Mouse (Mus musculus): ENCODE results near the gene Nhlrc4. TPM values are rescaled to one million over a fixed set of nuclear protein-coding genes. Genes with fewer than 3 reads are reported as not detected.
A peak's percentile ranks its signal among the peaks of the same experiment; 100 is the strongest.

Gene Nhlrc4
- polyA plus RNA-seq, 1 experiment from 2014 or later = not detected

GRCm38 (mm10) chr17:25970954-25971707, 26.4 kb upstream of the Nhlrc4 start:
- ATAC-seq (ENCODE audit: low FRiP score) = no peak
- Histone ChIP-seq H3K4me1 (replicated peaks) (peaks cover 10% of the 10 kb centered on the region; the same call in 1 of the 2 replicates), H3K4me2 (no peak overlapping the region), H3K4me3 (no peak overlapping the region), H3K27ac (no peak overlapping the region), H3K9ac (no peak overlapping the region), H3K27me3 (no peaks in the 10 kb centered on the region), H3K9me3 (no peaks in the 10 kb centered on the region), H3K36me3 (peaks cover 6% of the 10 kb centered on the region; the same call in 1 of the 2 replicates)
- WGBS = 87% methylated on average over 4 of the region's 4 CpGs

DNA sequence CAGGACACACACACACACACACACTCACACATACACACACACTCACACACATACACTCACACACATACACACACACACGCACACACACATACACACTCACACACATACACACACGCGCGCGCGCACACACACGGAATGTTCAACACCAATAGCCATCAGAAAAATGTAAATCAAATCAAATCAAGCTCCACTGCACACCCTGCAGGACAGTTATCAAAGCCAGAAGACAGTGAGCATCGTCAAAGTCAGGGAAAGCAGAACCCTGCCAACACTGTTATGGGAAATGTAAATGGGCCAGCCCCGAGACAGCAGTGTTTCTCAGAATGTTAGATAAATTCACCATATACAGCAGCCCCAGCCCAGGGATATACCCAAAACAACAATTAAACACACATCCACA, 25.7 kb upstream of the Nhlrc4 start:
- H3K27me3 ChIP-seq = no peaks in the 10 kb centered on the region
- no peak for ATAC-seq (ENCODE audit: low FRiP score)
- WGBS = 89% methylated on average over 9 of the region's 9 CpGs
- no peak overlapping the region for H3K27ac ChIP-seq
- no peak overlapping the region for H3K9ac ChIP-seq
- no peak overlapping the region for H3K4me3 ChIP-seq
- peaks cover 6% of the 10 kb centered on the region; the same call in 1 of the 2 replicates for H3K36me3 ChIP-seq
- peaks cover 10% of the 10 kb centered on the region; the same call in 1 of the 2 replicates for H3K4me1 ChIP-seq (replicated peaks)
- no peaks in the 10 kb centered on the region for H3K9me3 ChIP-seq
- H3K4me2 ChIP-seq = no peak overlapping the region

- ATAC-seq (ENCODE audit: low FRiP score) = no peak
- Histone ChIP-seq H3K27ac (no peak overlapping the region), H3K4me3 (no peak overlapping the region), H3K4me1 (replicated peaks) (peaks cover 18% of the 10 kb centered on the region; the same call in 1 of the 2 replicates), H3K9ac (no peak overlapping the region), H3K36me3 (peaks cover 23% of the 10 kb centered on the region), H3K27me3 (no peaks in the 10 kb centered on the region), H3K9me3 (no peaks in the 10 kb centered on the region), H3K4me2 (no peak overlapping the region)
- WGBS = 86% methylated on average over 1 of the region's 1 CpGs
These were observed 23.4 kb upstream of the Nhlrc4 start for GRCm38 (mm10) chr17:25968176-25968575.

DNA sequence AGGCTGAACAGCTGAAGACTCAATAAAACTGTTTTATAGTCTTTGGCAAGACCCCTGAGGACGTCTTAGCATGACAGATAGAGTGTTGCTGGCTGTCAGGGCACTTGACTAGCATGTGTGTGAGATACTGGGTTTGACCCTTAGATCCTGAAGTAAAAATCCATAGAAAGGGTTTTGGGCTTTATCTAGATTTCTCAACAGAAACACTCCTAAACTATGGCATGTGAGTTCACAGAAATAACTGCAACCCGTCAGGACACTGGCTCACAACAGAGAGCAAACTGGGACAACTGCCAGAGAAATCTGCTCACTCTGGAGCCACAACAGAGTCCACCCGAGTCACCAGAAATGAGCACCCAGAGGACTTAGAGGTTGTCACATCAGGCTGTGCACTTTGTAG, 22.9 kb upstream of the Nhlrc4 start:
- no peak overlapping the region for H3K9ac ChIP-seq
- no peak overlapping the region for H3K27ac ChIP-seq
- 70% methylated on average over 3 of the region's 3 CpGs for WGBS
- ATAC-seq (ENCODE audit: low FRiP score) = no peak
- H3K27me3 ChIP-seq = no peaks in the 10 kb centered on the region
- H3K4me2 ChIP-seq = no peak overlapping the region
- H3K4me1 ChIP-seq (replicated peaks) = peaks cover 18% of the 10 kb centered on the region; the same call in 1 of the 2 replicates
- peaks cover 28% of the 10 kb centered on the region for H3K36me3 ChIP-seq
- H3K4me3 ChIP-seq = no peak overlapping the region
- H3K9me3 ChIP-seq = no peaks in the 10 kb centered on the region

DNA sequence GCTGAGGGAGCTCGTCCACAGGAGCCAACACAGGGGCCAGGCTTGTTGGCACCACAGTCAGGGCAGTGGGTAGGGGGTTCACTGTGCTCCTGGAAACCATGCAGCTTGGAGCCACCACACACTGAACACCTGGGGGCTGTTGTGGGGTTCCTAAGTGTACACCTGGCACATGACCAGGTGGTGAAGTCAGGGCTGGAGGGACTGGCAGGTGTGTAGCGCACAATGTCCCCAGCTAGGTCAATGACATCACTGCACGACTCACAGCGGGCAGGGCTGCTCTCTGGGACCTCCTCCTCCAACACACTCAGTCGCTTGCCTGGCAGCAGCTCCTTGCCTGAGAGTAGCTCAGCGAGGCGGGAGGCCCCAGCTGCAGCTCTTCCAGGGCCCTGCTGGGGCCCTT, 19.5 kb upstream of the Nhlrc4 start:
- no peak overlapping the region for H3K27ac ChIP-seq
- peaks cover 52% of the 10 kb centered on the region for H3K36me3 ChIP-seq
- H3K9me3 ChIP-seq = no peaks in the 10 kb centered on the region
- H3K9ac ChIP-seq = no peak overlapping the region; the same call in 1 of the 2 replicates
- WGBS = 87% methylated on average over 7 of the region's 7 CpGs
- H3K4me2 ChIP-seq = no peak overlapping the region
- H3K4me1 ChIP-seq (replicated peaks) = peaks cover 18% of the 10 kb centered on the region; the same call in 1 of the 2 replicates
- H3K4me3 ChIP-seq = no peak overlapping the region
- H3K27me3 ChIP-seq = no peaks in the 10 kb centered on the region
- ATAC-seq (ENCODE audit: low FRiP score) = no peak

DNA sequence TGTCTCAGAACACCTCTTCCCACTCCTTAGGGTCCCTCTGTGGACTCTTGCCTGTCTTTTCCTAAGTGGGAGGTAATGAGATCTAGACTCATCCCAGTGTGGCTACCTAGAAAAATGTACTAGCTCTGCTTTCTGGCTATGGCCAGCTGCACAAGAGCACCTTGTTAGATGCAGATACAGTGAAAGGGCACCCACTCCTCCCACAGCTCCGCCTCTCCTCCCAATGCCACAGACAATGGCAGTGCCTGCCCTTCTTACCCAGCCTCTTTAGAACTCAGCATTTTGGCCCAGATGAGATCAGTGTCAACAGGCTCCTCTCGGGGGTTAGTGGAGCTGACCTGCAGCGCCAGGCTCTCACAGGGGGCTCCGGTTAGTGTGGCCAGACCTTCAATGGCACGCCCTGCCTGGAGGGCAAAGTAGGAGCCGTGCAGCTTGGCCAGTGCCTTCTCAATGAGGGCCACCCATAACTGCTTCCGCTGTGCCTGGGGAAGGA, 17.7 kb upstream of the Nhlrc4 start:
- no peak overlapping the region; the same call in 1 of the 2 replicates for H3K9ac ChIP-seq
- H3K36me3 ChIP-seq = peaks cover 69% of the 10 kb centered on the region

GRCm38 (mm10) chr17:25961566-25961965, 16.8 kb upstream of the Nhlrc4 start:
- Histone ChIP-seq H3K36me3 (peaks cover 70% of the 10 kb centered on the region), H3K9ac (no peak overlapping the region), H3K27me3 (no peaks in the 10 kb centered on the region), H3K4me2 (no peak overlapping the region), H3K9me3 (no peaks in the 10 kb centered on the region), H3K4me1 (replicated peaks) (peaks cover 16% of the 10 kb centered on the region; the same call in 1 of the 2 replicates), H3K4me3 (no peak overlapping the region), H3K27ac (no peak overlapping the region)
- ATAC-seq (ENCODE audit: low FRiP score) = no peak
- WGBS = 94% methylated on average over 5 of the region's 5 CpGs

More for the DNA sequence above, 17.7 kb upstream of the Nhlrc4 start:
- Histone ChIP-seq H3K27ac (no peak overlapping the region), H3K4me3 (no peak overlapping the region), H3K27me3 (no peaks in the 10 kb centered on the region), H3K4me1 (replicated peaks) (peaks cover 14% of the 10 kb centered on the region; the same call in 1 of the 2 replicates), H3K9me3 (no peaks in the 10 kb centered on the region), H3K4me2 (no peak overlapping the region)
- ATAC-seq (ENCODE audit: low FRiP score) = no peak
- 93% methylated on average over 7 of the region's 7 CpGs for WGBS

DNA sequence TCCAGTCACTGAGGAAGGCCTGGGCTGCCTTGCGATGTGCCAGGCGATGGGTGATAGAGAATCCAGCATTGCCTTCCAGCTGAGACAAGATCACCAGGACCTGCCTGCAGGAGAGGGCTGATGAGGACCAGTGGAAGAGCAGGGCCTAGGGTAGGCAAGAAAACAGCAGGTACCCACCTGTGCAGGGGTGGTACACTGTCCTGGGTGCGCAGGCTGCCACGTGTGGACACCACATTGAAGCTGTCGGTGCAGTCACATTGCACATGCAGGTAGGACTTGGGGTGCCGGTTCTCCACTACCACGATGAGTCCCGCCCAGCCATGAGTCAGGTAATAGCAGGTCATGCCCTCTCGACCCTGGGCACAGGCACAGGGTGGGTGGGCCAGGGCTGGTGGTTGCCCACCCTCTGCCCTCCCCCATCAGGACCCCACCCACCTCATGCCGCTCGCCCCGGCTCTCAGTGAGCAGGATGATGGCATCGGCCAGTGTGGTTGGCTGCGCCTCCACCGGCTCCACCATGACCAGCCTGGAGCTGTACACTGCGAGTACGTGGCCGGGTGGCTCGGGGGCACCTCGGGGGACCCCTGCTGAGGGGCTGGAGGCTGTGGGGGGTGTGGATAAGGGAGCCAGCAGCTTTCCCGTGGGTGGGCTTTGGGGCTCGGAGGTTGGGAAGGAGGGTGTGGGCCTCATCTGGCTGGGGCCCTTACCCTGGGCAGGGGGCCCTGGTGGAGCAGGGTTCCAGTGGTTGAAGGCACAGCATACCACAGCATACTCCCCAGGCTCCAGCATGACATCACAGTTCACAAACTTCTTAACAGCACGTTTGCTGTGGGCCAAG, 15.1 kb upstream of the Nhlrc4 start:
- Histone ChIP-seq H3K9ac (no peak overlapping the region), H3K4me3 (no peak overlapping the region), H3K36me3 (peaks cover 70% of the 10 kb centered on the region), H3K27me3 (0 out of 2 replicates have a peak, but pooled peaks cover under 1% of the 10 kb centered on the region), H3K27ac (no peak overlapping the region), H3K4me2 (no peak overlapping the region), H3K9me3 (no peaks in the 10 kb centered on the region), H3K4me1 (replicated peaks) (peaks cover 24% of the 10 kb centered on the region; the same call in 1 of the 2 replicates)
- 95% methylated on average over 23 of the region's 23 CpGs for whole genome bisulfite sequencing
- no peak for ATAC-seq (ENCODE audit: low FRiP score)

DNA sequence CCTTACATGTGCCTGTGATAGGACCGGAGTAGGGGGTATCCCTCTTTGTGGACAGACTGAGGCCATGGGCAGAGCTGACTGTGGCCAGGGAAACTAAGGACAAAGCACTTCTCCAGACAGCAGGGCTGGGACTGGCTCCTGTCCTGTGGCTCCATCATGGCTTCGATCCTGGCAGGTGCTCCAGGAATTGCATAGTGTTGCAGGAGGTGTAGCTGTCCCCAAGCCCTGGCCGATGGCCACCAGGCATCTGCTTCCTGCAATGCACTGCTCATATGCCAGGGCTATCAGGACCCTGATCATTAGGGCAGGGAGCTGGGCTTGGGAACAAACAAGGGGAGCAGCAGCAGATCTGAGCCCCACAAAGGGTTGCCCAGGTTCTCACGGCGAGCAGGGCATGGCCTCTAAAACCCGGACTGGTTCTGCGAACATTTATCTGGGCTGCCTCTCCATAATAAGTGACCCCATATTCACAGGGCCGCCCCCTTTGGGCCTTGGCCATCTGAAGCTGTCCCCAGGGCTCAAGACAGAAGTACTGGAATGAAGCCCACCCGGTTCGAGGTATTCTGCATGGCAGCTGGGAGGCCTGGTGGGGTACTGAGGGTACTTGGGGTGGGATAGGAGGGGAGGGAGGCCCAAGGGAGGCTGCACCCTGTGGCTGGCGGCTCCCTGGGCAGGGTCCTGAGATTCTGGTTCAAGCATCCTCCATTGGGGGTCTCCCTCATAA, 14.2 kb upstream of the Nhlrc4 start:
- Histone ChIP-seq H3K36me3 (peaks cover 62% of the 10 kb centered on the region), H3K4me2 (no peak overlapping the region)

DNA sequence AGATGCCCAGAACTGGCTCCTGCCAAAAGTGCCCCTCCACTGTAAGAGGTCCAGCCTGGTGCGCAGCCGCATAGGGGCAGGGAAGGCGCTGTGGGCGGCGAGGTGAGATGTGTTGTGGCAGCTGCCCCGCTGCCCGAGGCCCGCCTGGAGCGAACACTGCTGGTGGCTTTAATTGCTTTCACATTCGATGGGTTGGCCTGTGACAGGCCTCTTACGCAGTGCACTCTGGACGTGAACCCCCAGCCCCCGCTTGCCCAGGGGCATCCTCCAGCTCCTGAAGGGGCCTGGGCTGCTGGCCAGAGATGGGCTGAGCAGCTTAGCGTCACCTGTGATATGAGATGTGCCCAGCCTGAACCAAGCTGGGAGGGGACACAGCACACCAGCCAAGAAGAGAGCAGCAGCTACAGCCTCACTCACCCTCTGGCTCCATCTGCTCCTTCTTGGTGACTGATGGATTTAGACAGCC, 12.9 kb upstream of the Nhlrc4 start:
- H3K27ac ChIP-seq = peak overlapping the region; percentile 52

More for the DNA sequence above, 14.2 kb upstream of the Nhlrc4 start:
- no peak overlapping the region for H3K4me3 ChIP-seq
- H3K27ac ChIP-seq = 0 out of 2 replicates have a peak overlapping the region, but pooled peaks have one; percentile 19
- WGBS = 94% methylated on average over 11 of the region's 11 CpGs
- H3K9me3 ChIP-seq = no peaks in the 10 kb centered on the region
- H3K9ac ChIP-seq = no peak overlapping the region
- peaks cover 16% of the 10 kb centered on the region; the same call in 1 of the 2 replicates for H3K4me1 ChIP-seq (replicated peaks)
- no peak for ATAC-seq (ENCODE audit: low FRiP score)
- H3K27me3 ChIP-seq = peaks cover 7% of the 10 kb centered on the region

GRCm38 (mm10) chr17:25956631-25957030, 11.9 kb upstream of the Nhlrc4 start:
- WGBS = 73% methylated on average over 7 of the region's 7 CpGs
- no peak overlapping the region for H3K27ac ChIP-seq

More for the DNA sequence above, 12.9 kb upstream of the Nhlrc4 start:
- Histone ChIP-seq H3K4me1 (replicated peaks) (peaks cover 16% of the 10 kb centered on the region; the same call in 1 of the 2 replicates), H3K9ac (no peak overlapping the region), H3K27me3 (peaks cover 20% of the 10 kb centered on the region), H3K9me3 (no peaks in the 10 kb centered on the region), H3K36me3 (peaks cover 48% of the 10 kb centered on the region), H3K4me3 (no peak overlapping the region), H3K4me2 (no peak overlapping the region)
- ATAC-seq (ENCODE audit: low FRiP score) = no peak
- WGBS = 83% methylated on average over 14 of the region's 14 CpGs

More at GRCm38 (mm10) chr17:25956631-25957030, 11.9 kb upstream of the Nhlrc4 start:
- Histone ChIP-seq H3K27me3 (peaks cover 30% of the 10 kb centered on the region), H3K4me1 (replicated peaks) (peaks cover 23% of the 10 kb centered on the region), H3K9me3 (no peaks in the 10 kb centered on the region), H3K36me3 (peaks cover 39% of the 10 kb centered on the region), H3K4me3 (no peak overlapping the region), H3K9ac (0 out of 2 replicates have a peak overlapping the region, but pooled peaks have one; percentile 24), H3K4me2 (no peak overlapping the region)
- no peak for ATAC-seq (ENCODE audit: low FRiP score)
